Mouse (Mus musculus) thymus, adult 2 months (tissue): ENCODE data around the gene Fam172a.

Source experiments
- CTCF ChIP-seq: fragments of 200-500 bp; IDR thresholded peaks from 2 replicates; pipeline ENCODE4 v1.5.1; 2012; ENCODE audit warnings: mild to moderate bottlenecking, control low read depth, low read length, moderate library complexity, borderline replicate concordance; ENCODE audit not compliant: control insufficient read depth, poor library complexity, insufficient read depth; ENCODE audit errors: extremely low read depth
- POLR2A ChIP-seq: fragments of 200-500 bp; IDR thresholded peaks from 2 replicates; pipeline ENCODE4 v1.6.1; 2012; ENCODE audit warnings: mild to moderate bottlenecking, low read length, control low read depth, moderate library complexity; ENCODE audit not compliant: control insufficient read depth, poor library complexity, insufficient read depth; ENCODE audit errors: extremely low read depth

DNA sequence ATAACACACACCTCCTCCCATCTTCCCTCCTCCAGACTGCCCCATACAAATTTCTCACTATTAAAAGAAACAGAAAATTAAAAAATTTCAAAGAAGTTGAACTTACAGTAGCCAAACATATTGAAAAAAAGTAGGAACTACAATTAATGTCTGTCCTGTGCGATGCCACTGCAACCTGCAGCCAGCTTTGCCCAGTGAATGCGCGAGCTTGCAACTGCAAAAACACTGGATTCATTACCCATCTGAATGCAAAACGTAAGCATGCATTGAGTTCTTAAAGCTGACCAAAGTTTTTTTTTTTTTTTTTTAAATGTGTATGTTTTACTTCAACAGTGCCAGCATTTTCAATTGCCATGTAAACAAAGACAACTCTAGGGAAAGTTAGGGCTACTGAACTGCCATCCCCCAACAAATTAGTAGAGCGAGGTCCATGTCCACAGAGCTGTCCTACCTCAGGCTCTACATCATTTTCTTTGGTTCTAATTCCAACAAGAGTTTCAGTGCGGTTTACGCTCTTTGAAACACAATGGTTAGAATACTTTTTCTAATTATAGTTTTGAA lies 494.5 kb downstream of the Fam172a start:
- TF ChIP-seq POLR2A (no peak), CTCF (no peak)
